Mouse (Mus musculus) CH12.LX (cell line): ENCODE measurements around the gene Inhbe. TPM values are rescaled to one million over a fixed set of nuclear protein-coding genes. Genes with fewer than 3 reads are reported as not detected.

ENCODE experiments used
- DNase-seq: peaks from one replicate; pipeline ENCODE4 v3.0.0-alpha.2; 2013; ENCODE audit errors: extremely low read depth
- H3K27ac ChIP-seq: 2 replicates; pipeline ENCODE4 v1.5.1; 2012; ENCODE audit warnings: low read depth, mild to moderate bottlenecking, control low read depth, moderate library complexity; ENCODE audit not compliant: insufficient read depth
- H3K27me3 ChIP-seq: replicated peaks from 2 replicates; pipeline ENCODE3; 2012; ENCODE audit warnings: inconsistent platforms
- H3K36me3 ChIP-seq, 2 experiments: replicated peaks in 1 of 2; 2 replicates each; pipeline versions ENCODE3 to v1.6.1; 2012; ENCODE audit warnings: inconsistent platforms in 1 of 2, low read length in 1 of 2, mild to moderate bottlenecking in 1 of 2, mixed read lengths in 1 of 2, moderate library complexity in 1 of 2; ENCODE audit not compliant: control insufficient read depth in 1 of 2, insufficient read depth in 1 of 2
- H3K4me1 ChIP-seq, 2 experiments: 2 replicates each; pipeline ENCODE4 v1.6.1; 2012; ENCODE audit warnings: inconsistent platforms in 1 of 2, moderate library complexity in 1 of 2; ENCODE audit not compliant: insufficient read depth in 2 of 2, control insufficient read depth in 1 of 2
- H3K4me2 ChIP-seq: 2 replicates; pipeline ENCODE4 v1.6.1; 2012; ENCODE audit warnings: low read depth, mild to moderate bottlenecking, control low read depth; ENCODE audit not compliant: poor library complexity, insufficient read depth, severe bottlenecking
- H3K4me3 ChIP-seq, 3 experiments: fragments of 150-350 bp in 1 of 3; sonication (generic) in 1 of 3; replicated peaks in 1 of 3; 2 replicates each; pipeline versions ENCODE3 to v1.5.1; 2011 to 2012; ENCODE audit warnings: low read depth in 2 of 3, low read length in 2 of 3, mild to moderate bottlenecking in 2 of 3, moderate library complexity in 2 of 3, control low read depth in 1 of 3, improper control_type of control experiment in 1 of 3, inconsistent platforms in 1 of 3, mixed read lengths in 1 of 3; ENCODE audit not compliant: poor library complexity in 1 of 3
- H3K79me2 ChIP-seq: replicated peaks from 2 replicates; pipeline ENCODE4 v1.6.1; 2012; ENCODE audit warnings: mild to moderate bottlenecking, moderate library complexity; ENCODE audit not compliant: control insufficient read depth, poor library complexity, insufficient read depth, severe bottlenecking; ENCODE audit errors: extremely low read depth
- H3K9ac ChIP-seq: 2 replicates; pipeline ENCODE4 v1.6.1; 2012; ENCODE audit warnings: low read depth, mild to moderate bottlenecking, control low read depth, moderate library complexity; ENCODE audit not compliant: insufficient read depth
- H3K9me3 ChIP-seq: replicated peaks from 2 replicates; pipeline ENCODE3; 2012; ENCODE audit warnings: low read length, inconsistent platforms, mixed read lengths
- BHLHE40 ChIP-seq: IDR thresholded peaks from 2 replicates; pipeline ENCODE4 v1.6.1; 2011; ENCODE audit warnings: mild to moderate bottlenecking, low read depth, low read length, improper control_type of control experiment
- CTCF ChIP-seq, 2 experiments: IDR thresholded peaks in 1 of 2; conservative IDR thresholded peaks in 1 of 2; 2 replicates each; pipeline ENCODE4 v1.5.1; 2011 to 2012; ENCODE audit warnings: low read depth in 2 of 2, low read length in 2 of 2, improper control_type of control experiment in 1 of 2, inconsistent platforms in 1 of 2, mild to moderate bottlenecking in 1 of 2, moderate library complexity in 1 of 2
- E2F4 ChIP-seq: IDR thresholded peaks from 2 replicates; pipeline ENCODE4 v1.6.1; 2011; ENCODE audit warnings: low read depth, low read length, improper control_type of control experiment; ENCODE audit not compliant: insufficient replicate concordance
- ELF1 ChIP-seq: IDR thresholded peaks from 2 replicates; pipeline ENCODE4 v1.6.1; 2014; ENCODE audit warnings: low read depth, mild to moderate bottlenecking, inconsistent platforms, low read length, improper control_type of control experiment
- ETS1 ChIP-seq: conservative IDR thresholded peaks from 2 replicates; pipeline ENCODE4 v1.6.1; 2012; ENCODE audit warnings: low read depth, mild to moderate bottlenecking, inconsistent platforms, low read length, improper control_type of control experiment, moderate library complexity
- GABPA ChIP-seq: IDR thresholded peaks from 2 replicates; pipeline ENCODE4 v1.6.1; 2012; ENCODE audit warnings: low read depth, low read length, improper control_type of control experiment, inconsistent platforms; ENCODE audit not compliant: insufficient replicate concordance
- HCFC1 ChIP-seq: IDR thresholded peaks from 2 replicates; pipeline ENCODE4 v1.6.1; 2012; ENCODE audit warnings: low read depth, mild to moderate bottlenecking, inconsistent platforms, low read length, improper control_type of control experiment
- IRF4 ChIP-seq: IDR thresholded peaks from 2 replicates; pipeline ENCODE4 v1.6.1; 2014; ENCODE audit warnings: low read depth, mild to moderate bottlenecking, inconsistent platforms, low read length, improper control_type of control experiment
- JUN ChIP-seq: IDR thresholded peaks from 2 replicates; pipeline ENCODE4 v1.6.1; 2011; ENCODE audit warnings: low read depth, mild to moderate bottlenecking, low read length, improper control_type of control experiment, moderate library complexity; ENCODE audit not compliant: insufficient read depth
- JUND ChIP-seq: conservative IDR thresholded peaks from 2 replicates; pipeline ENCODE4 v1.6.1; 2011; ENCODE audit warnings: low read depth, low read length, improper control_type of control experiment
- KAT2A ChIP-seq: IDR thresholded peaks from 2 replicates; pipeline ENCODE4 v1.6.1; 2012; ENCODE audit warnings: low read length, improper control_type of control experiment, inconsistent platforms; ENCODE audit not compliant: insufficient replicate concordance
- MAFK ChIP-seq: IDR thresholded peaks from 2 replicates; pipeline ENCODE4 v1.6.1; 2011; ENCODE audit warnings: low read length, improper control_type of control experiment; ENCODE audit not compliant: insufficient replicate concordance
- MAX ChIP-seq: IDR thresholded peaks from 2 replicates; pipeline ENCODE4 v1.6.1; 2011; ENCODE audit warnings: low read length, improper control_type of control experiment
- MAZ ChIP-seq: IDR thresholded peaks from 2 replicates; pipeline ENCODE4 v1.6.1; 2012; ENCODE audit warnings: low read depth, mild to moderate bottlenecking, inconsistent platforms, low read length, improper control_type of control experiment, moderate library complexity
- MXI1 ChIP-seq: IDR thresholded peaks from 2 replicates; pipeline ENCODE4 v1.6.1; 2011; ENCODE audit warnings: mild to moderate bottlenecking, low read depth, low read length, improper control_type of control experiment
- MYC ChIP-seq: IDR thresholded peaks from 2 replicates; pipeline ENCODE4 v1.6.1; 2011; ENCODE audit warnings: low read depth, mild to moderate bottlenecking, improper control_type of control experiment, low read length
- NELFE ChIP-seq: IDR thresholded peaks from 2 replicates; pipeline ENCODE4 v1.6.1; 2011; ENCODE audit warnings: low read depth, low read length, improper control_type of control experiment
- POLR2A ChIP-seq: IDR thresholded peaks from 2 replicates; pipeline ENCODE4 v1.6.1; 2011; ENCODE audit warnings: low read depth, mild to moderate bottlenecking, improper control_type of control experiment, low read length
- POLR2AphosphoS2 ChIP-seq: IDR thresholded peaks from 2 replicates; pipeline ENCODE4 v1.6.1; 2011; ENCODE audit warnings: low read depth, low read length, improper control_type of control experiment
- RAD21 ChIP-seq: IDR thresholded peaks from 2 replicates; pipeline ENCODE4 v1.6.1; 2011; ENCODE audit warnings: low read depth, mild to moderate bottlenecking, low read length, improper control_type of control experiment, moderate library complexity
- SIN3A ChIP-seq: IDR thresholded peaks from 2 replicates; pipeline ENCODE4 v1.6.1; 2012; ENCODE audit warnings: low read length, improper control_type of control experiment, inconsistent platforms
- SMC3 ChIP-seq: IDR thresholded peaks from 2 replicates; pipeline ENCODE4 v1.6.1; 2011; ENCODE audit warnings: low read depth, low read length, improper control_type of control experiment
- USF1 ChIP-seq: IDR thresholded peaks from 2 replicates; pipeline ENCODE4 v1.6.1; 2014; ENCODE audit warnings: low read depth, mild to moderate bottlenecking, inconsistent platforms, low read length, improper control_type of control experiment
- USF2 ChIP-seq: conservative IDR thresholded peaks from 2 replicates; pipeline ENCODE4 v1.6.1; 2011; ENCODE audit warnings: low read depth, low read length, improper control_type of control experiment
- ZC3H11A ChIP-seq: IDR thresholded peaks from 2 replicates; pipeline ENCODE4 v1.6.1; 2012; ENCODE audit warnings: low read depth, mild to moderate bottlenecking, inconsistent platforms, low read length, improper control_type of control experiment
- ZKSCAN1 ChIP-seq: IDR thresholded peaks from 2 replicates; pipeline ENCODE4 v1.6.1; 2012; ENCODE audit warnings: low read depth, inconsistent platforms, low read length, improper control_type of control experiment, borderline replicate concordance
- ZMIZ1 ChIP-seq: IDR thresholded peaks from 2 replicates; pipeline ENCODE4 v1.6.1; 2012; ENCODE audit warnings: low read depth, mild to moderate bottlenecking, inconsistent platforms, low read length, improper control_type of control experiment
- dilution Hi-C: fragments of 300-500 bp; cut with MboI; formaldehyde crosslinking; loops from 2 replicates; pipeline ENCODE4 v1.14.3; 2020; ENCODE audit warnings: low sequenced_read_pairs; ENCODE audit not compliant: extremely low pct_unique_long_range_greater_than_20kb, extremely low pct_ligation_motif_present
- in situ Hi-C: fragments of 300-500 bp; cut with MboI; formaldehyde crosslinking; loops from 3 replicates; pipeline ENCODE4 v1.14.3; 2019; ENCODE audit warnings: low sequenced_read_pairs, low pct_ligation_motif_present, low pct_unique_long_range_greater_than_20kb, mixed read lengths
- polyA plus RNA-seq: library from polyadenylated mRNA; unstranded; fragments of >175 nt; gene quantifications from 2 replicates; pipeline ENCODE4 v1.2.1, GENCODE M21; 2012; ENCODE audit warnings: low read depth; ENCODE audit not compliant: insufficient read length
- total RNA-seq, 2 experiments: library from RNA; depleted of rRNA; stranded (reverse); fragments of 300-350 nt in 1 of 2; fragments of >200 nt in 1 of 2; gene quantifications; 2 replicates each; pipeline ENCODE4 v1.2.3; 2012 to 2014

Gene Inhbe
- total and polyA plus RNA-seq, 3 experiments, result 0.83 to 2.6 (median 0.89) TPM

DNA sequence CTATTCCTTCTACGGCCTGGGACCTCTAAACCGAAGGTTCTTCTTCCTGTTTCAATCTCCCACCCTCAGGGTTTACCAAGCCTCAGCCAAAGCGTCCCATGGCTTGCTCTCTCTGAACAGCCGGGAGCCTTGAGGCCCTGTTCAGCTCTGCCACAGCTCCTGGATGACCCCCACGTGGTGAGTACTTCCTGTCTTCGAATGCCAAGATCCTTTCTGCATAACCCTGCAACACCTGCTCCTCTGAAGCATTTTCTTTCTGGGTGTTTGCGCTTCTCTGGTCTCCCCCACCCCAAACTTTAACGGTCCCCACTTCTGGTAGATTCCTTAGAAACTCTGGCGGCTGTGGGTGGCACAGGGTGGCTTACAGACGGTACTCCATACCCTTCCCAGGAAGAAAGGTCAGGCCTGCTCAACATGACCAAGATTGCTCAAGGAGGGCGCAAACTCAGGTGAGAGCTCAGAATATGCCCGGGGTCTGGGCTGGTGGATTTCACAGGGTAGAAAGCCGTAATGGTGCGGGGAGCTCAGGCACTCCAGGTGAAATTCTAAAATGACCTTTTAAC is 28.7 kb downstream of the Inhbe start:
- no peaks in the 10 kb centered on the region for H3K27me3 ChIP-seq
- DNase-seq, result no peak
- no peak overlapping the region for H3K9ac ChIP-seq
- H3K27ac ChIP-seq, result no peak overlapping the region
- no peak overlapping the region for H3K4me2 ChIP-seq
- in situ Hi-C loops (no loop called here), dilution Hi-C loops (no loop called here)
- H3K36me3 ChIP-seq, result peaks cover 36 to 53% of the 10 kb centered on the region in 2 experiments
- no peaks in the 10 kb centered on the region for H3K79me2 ChIP-seq
- H3K4me3 ChIP-seq, result no peak overlapping the region
- H3K9me3 ChIP-seq, result no peaks in the 10 kb centered on the region
- peaks cover 5 to 41% of the 10 kb centered on the region in 2 experiments for H3K4me1 ChIP-seq
- TF ChIP-seq GABPA, result no peak
- TF ChIP-seq MAFK, result no peak
- no peak for TF ChIP-seq E2F4
- no peak for TF ChIP-seq USF2
- TF ChIP-seq ETS1, result no peak
- TF ChIP-seq ZC3H11A, result no peak
- TF ChIP-seq USF1, result no peak
- TF ChIP-seq CTCF (conservative IDR thresholded peaks at IDR 0.05 in 1 of 2, IDR thresholded peaks at IDR 0.05 in 1 of 2; ENCODE audit: low read depth in 2 of 2, low read length in 2 of 2), result no peak
- no peak for TF ChIP-seq POLR2AphosphoS2
- TF ChIP-seq MAZ, result no peak
- no peak for TF ChIP-seq ELF1
- no peak for TF ChIP-seq ZMIZ1
- no peak for TF ChIP-seq JUND
- TF ChIP-seq HCFC1, result no peak
- TF ChIP-seq BHLHE40, result no peak

DNA sequence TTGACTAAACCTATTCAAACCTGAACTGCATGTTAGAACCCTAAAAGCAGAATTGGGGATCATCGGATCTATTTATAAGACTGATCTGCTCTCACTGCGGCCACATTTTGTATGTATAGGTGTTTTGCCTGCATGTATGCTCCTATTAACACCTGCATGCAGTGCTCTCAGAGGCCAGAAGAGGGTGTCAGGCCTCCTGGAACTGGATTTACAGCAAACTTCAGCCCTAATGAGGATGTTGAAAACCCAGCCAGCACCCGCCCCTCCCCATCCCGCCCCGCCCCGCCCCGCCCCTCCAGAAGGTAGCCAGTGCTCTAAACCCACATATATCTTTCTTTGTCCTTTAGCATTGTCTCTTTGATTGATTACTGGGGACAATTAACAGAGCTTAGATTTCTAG is 29.7 kb downstream of the Inhbe start:
- in situ Hi-C loops (no loop called here), dilution Hi-C loops (no loop called here)
- DNase-seq, result peak; percentile 94
- no peaks in the 10 kb centered on the region for H3K27me3 ChIP-seq
- no peaks in the 10 kb centered on the region for H3K79me2 ChIP-seq
- H3K36me3 ChIP-seq, result peaks cover 29 to 42% of the 10 kb centered on the region in 2 experiments
- no peak overlapping the region for H3K27ac ChIP-seq
- H3K9ac ChIP-seq, result 0 out of 2 replicates have a peak overlapping the region, but pooled peaks have one; percentile 87
- peak overlapping the region; percentile 97 for H3K4me2 ChIP-seq
- H3K9me3 ChIP-seq, result no peaks in the 10 kb centered on the region
- TF ChIP-seq POLR2A, result no peak
- peak; percentile 21; the same call in 1 of the 2 replicates for TF ChIP-seq IRF4
- no peak for TF ChIP-seq JUN
- no peak for TF ChIP-seq MAX
- TF ChIP-seq HCFC1, result peak; percentile 30
- TF ChIP-seq MYC, result 0 out of 2 replicates have a peak, but pooled peaks have one; percentile 61
- no peak for TF ChIP-seq ZKSCAN1
- TF ChIP-seq E2F4, result no peak
- peak; percentile 37 for TF ChIP-seq RAD21
- peak; percentile 46; the same call in 1 of the 2 replicates for TF ChIP-seq SIN3A
- 0 out of 2 replicates have a peak, but pooled peaks have one; percentile 18 for TF ChIP-seq NELFE
- peak; percentile 49 for TF ChIP-seq SMC3
- TF ChIP-seq MAZ, result 0 out of 2 replicates have a peak, but pooled peaks have one; percentile 46
- no peak for TF ChIP-seq USF1
- TF ChIP-seq MXI1, result 0 out of 2 replicates have a peak, but pooled peaks have one; percentile 10
- TF ChIP-seq CTCF (conservative IDR thresholded peaks at IDR 0.05 in 1 of 2, IDR thresholded peaks at IDR 0.05 in 1 of 2; ENCODE audit: low read depth in 2 of 2, low read length in 2 of 2), result peak; percentile 44 to 72; a peak in 3 of 4 replicates
- TF ChIP-seq ELF1, result 0 out of 2 replicates have a peak, but pooled peaks have one; percentile 21
- TF ChIP-seq GABPA, result no peak
- no peak for TF ChIP-seq USF2
- TF ChIP-seq KAT2A, result no peak
- peaks cover 5 to 41% of the 10 kb centered on the region in 2 experiments for H3K4me1 ChIP-seq
- H3K4me3 ChIP-seq, result peak overlapping the region; percentile 58 to 81 (median 75)
